Mouse (Mus musculus) left cerebral cortex, adult 9 months (tissue): ENCODE measurements at regions not wholly inside any gene's neighbourhood (a gene's known extent, or its start where the extent isn't known, plus 50 kb on each side); places are given as distances from the start of the nearest gene placed in this dataset.

Experiments
- DNase-seq, 2 experiments: peaks; one replicate each; pipeline ENCODE4 v3.0.0; 2022; ENCODE audit warnings: low spot score in 2 of 2

- no peak for DNase-seq
These were observed 197.4 kb downstream of the Sox9 start for GRCm38 (mm10) chr11:112979413-112979812.

- DNase-seq, result no peak
These were observed 200.3 kb downstream of the Sox9 start for GRCm38 (mm10) chr11:112982165-112982801.

- DNase-seq, result peak; percentile 27 to 52
These were observed 201.0 kb downstream of the Sox9 start for GRCm38 (mm10) chr11:112982802-112983591.

GRCm38 (mm10) chr11:112986029-112986573 is 204.1 kb downstream of the Sox9 start:
- DNase-seq, result no peak

- no peak for DNase-seq
These were observed 205.8 kb downstream of the Sox9 start for GRCm38 (mm10) chr11:112987782-112988181.

- DNase-seq, result peak in 1 of 2 experiments; percentile 24
These were observed 206.9 kb downstream of the Sox9 start for GRCm38 (mm10) chr11:112988900-112989299.

GRCm38 (mm10) chr11:112989981-112990512 is 208.0 kb downstream of the Sox9 start:
- DNase-seq, result no peak

- DNase-seq, result peak in 1 of 2 experiments; percentile 12
These were observed 208.7 kb downstream of the Sox9 start for GRCm38 (mm10) chr11:112990751-112991150.

GRCm38 (mm10) chr11:112991862-112992261 is 209.8 kb downstream of the Sox9 start:
- DNase-seq, result no peak

GRCm38 (mm10) chr11:112998777-112999583 is 217.0 kb downstream of the Sox9 start:
- no peak for DNase-seq

GRCm38 (mm10) chr11:113001071-113001470 is 219.0 kb downstream of the Sox9 start:
- DNase-seq, result no peak

GRCm38 (mm10) chr11:113005895-113006294 is 223.9 kb downstream of the Sox9 start:
- DNase-seq, result no peak

GRCm38 (mm10) chr11:113008521-113008920 is 226.5 kb downstream of the Sox9 start:
- no peak for DNase-seq

GRCm38 (mm10) chr11:113009376-113009775 is 227.4 kb downstream of the Sox9 start:
- DNase-seq, result peak; percentile 32 to 42

- no peak for DNase-seq
These were observed 228.9 kb downstream of the Sox9 start for GRCm38 (mm10) chr11:113010906-113011305.

- no peak for DNase-seq
These were observed 232.4 kb downstream of the Sox9 start for GRCm38 (mm10) chr11:113014186-113015010.

- DNase-seq, result no peak
These were observed 233.8 kb downstream of the Sox9 start for GRCm38 (mm10) chr11:113015686-113016304.

GRCm38 (mm10) chr11:113016801-113017715 is 235.0 kb downstream of the Sox9 start:
- peak; percentile 19 to 29 for DNase-seq

- no peak for DNase-seq
These were observed 239.5 kb downstream of the Sox9 start for GRCm38 (mm10) chr11:113021533-113021932.
